Mouse (Mus musculus): ENCODE data around the gene Nol3. TPM values are rescaled to one million over a fixed set of nuclear protein-coding genes. Genes with fewer than 3 reads are reported as not detected.

Nol3 gene
- polyA plus RNA-seq, 1 experiment from 2014 or later: 1.9 TPM

DNA sequence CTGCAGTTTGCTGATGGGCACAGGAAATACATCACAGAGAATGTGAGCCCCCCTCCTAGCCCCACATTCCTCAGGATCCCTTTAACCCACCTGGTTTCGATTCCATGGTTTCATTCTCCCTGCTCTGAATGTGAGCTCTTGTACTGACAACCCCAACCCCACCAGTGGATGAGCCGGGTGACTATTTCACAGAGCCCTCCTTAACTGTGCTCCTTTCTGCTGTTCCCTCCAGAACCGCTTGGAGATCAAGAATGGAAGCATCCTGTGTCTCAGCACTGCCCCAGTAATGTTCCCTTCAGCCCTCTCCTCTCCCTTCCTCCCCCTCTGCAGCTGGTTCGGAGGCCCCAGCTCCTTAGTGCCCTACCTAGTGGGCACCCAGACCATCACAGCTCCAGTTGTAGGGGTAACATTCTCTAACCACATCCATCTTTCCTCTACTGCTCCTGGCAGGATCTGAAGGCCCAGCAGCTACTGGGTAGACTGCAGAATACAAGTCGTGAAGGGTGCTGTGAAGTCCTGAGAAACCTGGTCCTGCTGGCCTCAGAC, 30.3 kb downstream of the Nol3 start:
- 0 out of 2 replicates have a peak, but pooled peaks have one; percentile 5 for ATAC-seq (ENCODE audit: insufficient number of reproducible peaks, insufficient read depth, low FRiP score, low read depth)
- Histone ChIP-seq H3K9me3 (ENCODE audit: control insufficient read depth, low read depth, low read length) (no peaks in the 10 kb centered on the region), H3K4me3 (ENCODE audit: low read depth, low read length) (peak overlapping the region; percentile 36), H3K36me3 (ENCODE audit: control insufficient read depth, insufficient read depth, low read length) (peaks cover 51% of the 10 kb centered on the region), H3K9ac (replicated peaks; ENCODE audit: low read depth, low read length) (peak overlapping the region; percentile 36; the same call in 1 of the 2 replicates), H3K27me3 (ENCODE audit: control insufficient read depth, insufficient read depth, low read length) (no peaks in the 10 kb centered on the region), H3K4me2 (replicated peaks; ENCODE audit: low read depth, low read length) (peak overlapping the region; percentile 71), H3K4me1 (ENCODE audit: control insufficient read depth, insufficient read depth, low read length) (peaks cover 26% of the 10 kb centered on the region), H3K27ac (ENCODE audit: low read length) (peak overlapping the region; percentile 85)
- 38% methylated on average over 5 of the region's 5 CpGs for WGBS

GRCm38 (mm10) chr8:105307670-105308069, 31.7 kb downstream of the Nol3 start:
- no peak overlapping the region for H3K4me2 ChIP-seq (replicated peaks; ENCODE audit: low read depth, low read length)
- H3K27me3 ChIP-seq (ENCODE audit: control insufficient read depth, insufficient read depth, low read length): no peaks in the 10 kb centered on the region
- 95% methylated on average over 13 of the region's 13 CpGs for WGBS
- H3K9me3 ChIP-seq (ENCODE audit: control insufficient read depth, low read depth, low read length): no peaks in the 10 kb centered on the region
- no peak overlapping the region for H3K9ac ChIP-seq (replicated peaks; ENCODE audit: low read depth, low read length)
- H3K27ac ChIP-seq (ENCODE audit: low read length): no peak overlapping the region
- no peak for ATAC-seq (ENCODE audit: insufficient number of reproducible peaks, insufficient read depth, low FRiP score, low read depth)
- peaks cover 42% of the 10 kb centered on the region for H3K36me3 ChIP-seq (ENCODE audit: control insufficient read depth, insufficient read depth, low read length)
- H3K4me1 ChIP-seq (ENCODE audit: control insufficient read depth, insufficient read depth, low read length): peaks cover 26% of the 10 kb centered on the region
- H3K4me3 ChIP-seq (ENCODE audit: low read depth, low read length): no peak overlapping the region

GRCm38 (mm10) chr8:105308428-105308827, 32.5 kb downstream of the Nol3 start:
- no peak overlapping the region for H3K27ac ChIP-seq (ENCODE audit: low read length)
- no peak overlapping the region for H3K4me2 ChIP-seq (replicated peaks; ENCODE audit: low read depth, low read length)
- WGBS: 91% methylated on average over 10 of the region's 10 CpGs
- no peak for ATAC-seq (ENCODE audit: insufficient number of reproducible peaks, insufficient read depth, low FRiP score, low read depth)
- no peak overlapping the region for H3K4me3 ChIP-seq (ENCODE audit: low read depth, low read length)
- H3K36me3 ChIP-seq (ENCODE audit: control insufficient read depth, insufficient read depth, low read length): peaks cover 43% of the 10 kb centered on the region
- no peaks in the 10 kb centered on the region for H3K27me3 ChIP-seq (ENCODE audit: control insufficient read depth, insufficient read depth, low read length)
- H3K9me3 ChIP-seq (ENCODE audit: control insufficient read depth, low read depth, low read length): no peaks in the 10 kb centered on the region
- peaks cover 26% of the 10 kb centered on the region for H3K4me1 ChIP-seq (ENCODE audit: control insufficient read depth, insufficient read depth, low read length)
- H3K9ac ChIP-seq (replicated peaks; ENCODE audit: low read depth, low read length): no peak overlapping the region

- Histone ChIP-seq H3K36me3 (ENCODE audit: control insufficient read depth, insufficient read depth, low read length) (peaks cover 37% of the 10 kb centered on the region), H3K4me2 (replicated peaks; ENCODE audit: low read depth, low read length) (no peak overlapping the region), H3K9ac (replicated peaks; ENCODE audit: low read depth, low read length) (no peak overlapping the region), H3K27me3 (ENCODE audit: control insufficient read depth, insufficient read depth, low read length) (no peaks in the 10 kb centered on the region), H3K4me3 (ENCODE audit: low read depth, low read length) (no peak overlapping the region), H3K27ac (ENCODE audit: low read length) (no peak overlapping the region), H3K9me3 (ENCODE audit: control insufficient read depth, low read depth, low read length) (no peaks in the 10 kb centered on the region), H3K4me1 (ENCODE audit: control insufficient read depth, insufficient read depth, low read length) (peaks cover 20% of the 10 kb centered on the region)
- WGBS: 84% methylated on average over 15 of the region's 15 CpGs
- ATAC-seq (ENCODE audit: insufficient number of reproducible peaks, insufficient read depth, low FRiP score, low read depth): no peak
Observed at GRCm38 (mm10) chr8:105309142-105309847, 33.4 kb downstream of the Nol3 start.

- H3K4me1 ChIP-seq (ENCODE audit: control insufficient read depth, insufficient read depth, low read length): peaks cover 13% of the 10 kb centered on the region
- no peak overlapping the region for H3K4me3 ChIP-seq (ENCODE audit: low read depth, low read length)
- 80% methylated on average over 8 of the region's 8 CpGs for WGBS
- H3K36me3 ChIP-seq (ENCODE audit: control insufficient read depth, insufficient read depth, low read length): peaks cover 39% of the 10 kb centered on the region
- no peak for ATAC-seq (ENCODE audit: insufficient number of reproducible peaks, insufficient read depth, low FRiP score, low read depth)
- no peak overlapping the region for H3K9ac ChIP-seq (replicated peaks; ENCODE audit: low read depth, low read length)
- H3K9me3 ChIP-seq (ENCODE audit: control insufficient read depth, low read depth, low read length): no peaks in the 10 kb centered on the region
- no peak overlapping the region for H3K4me2 ChIP-seq (replicated peaks; ENCODE audit: low read depth, low read length)
- H3K27ac ChIP-seq (ENCODE audit: low read length): no peak overlapping the region
- H3K27me3 ChIP-seq (ENCODE audit: control insufficient read depth, insufficient read depth, low read length): no peaks in the 10 kb centered on the region
Observed at GRCm38 (mm10) chr8:105310118-105310517, 34.2 kb downstream of the Nol3 start.

DNA sequence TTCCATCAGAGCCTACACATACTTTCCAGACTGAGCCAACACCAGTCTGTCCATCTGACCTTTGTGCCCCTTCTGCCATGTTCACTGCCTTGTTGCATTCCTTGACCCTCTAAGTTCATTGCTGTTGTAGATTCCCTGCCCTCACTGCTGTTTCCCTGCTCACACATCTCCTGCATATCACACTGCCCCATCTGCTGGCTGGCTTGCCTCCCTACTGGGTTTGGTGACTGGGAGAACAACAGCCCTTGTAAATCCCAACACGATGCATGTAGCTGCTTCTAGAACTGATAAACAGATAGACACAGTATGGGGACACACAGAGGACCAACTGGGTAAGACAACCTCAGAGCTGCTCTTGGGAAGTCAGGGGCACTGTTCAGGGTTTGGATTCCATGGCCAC, 35.8 kb downstream of the Nol3 start:
- H3K9ac ChIP-seq (replicated peaks; ENCODE audit: low read depth, low read length): no peak overlapping the region
- no peak overlapping the region for H3K4me3 ChIP-seq (ENCODE audit: low read depth, low read length)
- H3K27ac ChIP-seq (ENCODE audit: low read length): no peak overlapping the region
- no peak for ATAC-seq (ENCODE audit: insufficient number of reproducible peaks, insufficient read depth, low FRiP score, low read depth)
- no peaks in the 10 kb centered on the region for H3K27me3 ChIP-seq (ENCODE audit: control insufficient read depth, insufficient read depth, low read length)
- no peaks in the 10 kb centered on the region for H3K4me1 ChIP-seq (ENCODE audit: control insufficient read depth, insufficient read depth, low read length)
- H3K4me2 ChIP-seq (replicated peaks; ENCODE audit: low read depth, low read length): no peak overlapping the region
- no peaks in the 10 kb centered on the region for H3K9me3 ChIP-seq (ENCODE audit: control insufficient read depth, low read depth, low read length)
- H3K36me3 ChIP-seq (ENCODE audit: control insufficient read depth, insufficient read depth, low read length): peaks cover 40% of the 10 kb centered on the region
- WGBS: 91% methylated on average over 1 of the region's 1 CpGs

DNA sequence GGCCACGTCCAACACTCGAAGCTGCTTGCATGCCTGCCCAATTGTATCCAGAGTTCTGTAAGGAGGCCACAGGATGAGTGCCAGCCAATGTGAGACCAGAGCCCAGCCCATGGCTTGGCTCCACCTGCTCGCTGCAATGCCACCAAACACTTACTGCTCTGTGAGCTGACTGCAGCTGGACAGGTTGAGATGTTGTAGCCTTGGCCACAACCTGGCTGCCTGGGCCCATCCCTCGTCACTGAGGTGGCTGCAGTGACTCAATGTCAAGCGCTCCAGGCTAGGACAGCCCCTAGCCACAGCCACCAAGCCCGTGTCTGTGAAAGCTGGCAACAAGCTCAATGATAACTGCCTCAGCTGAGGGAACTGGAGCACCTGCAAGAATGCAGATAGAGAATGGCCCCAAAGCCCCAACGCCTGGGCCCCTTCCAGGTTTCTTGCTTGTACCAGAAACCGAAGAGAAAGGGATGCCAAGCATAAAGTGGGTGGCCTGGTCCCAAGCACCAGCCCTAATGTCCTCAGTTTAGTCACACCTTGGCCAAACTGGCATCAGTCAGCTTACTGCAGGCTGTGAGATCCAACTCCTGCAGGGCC, 37.0 kb downstream of the Nol3 start:
- Histone ChIP-seq H3K36me3 (ENCODE audit: control insufficient read depth, insufficient read depth, low read length) (peaks cover 27% of the 10 kb centered on the region), H3K4me2 (replicated peaks; ENCODE audit: low read depth, low read length) (no peak overlapping the region), H3K4me3 (ENCODE audit: low read depth, low read length) (no peak overlapping the region), H3K9me3 (ENCODE audit: control insufficient read depth, low read depth, low read length) (no peaks in the 10 kb centered on the region), H3K9ac (replicated peaks; ENCODE audit: low read depth, low read length) (no peak overlapping the region), H3K4me1 (ENCODE audit: control insufficient read depth, insufficient read depth, low read length) (no peaks in the 10 kb centered on the region), H3K27me3 (ENCODE audit: control insufficient read depth, insufficient read depth, low read length) (no peaks in the 10 kb centered on the region), H3K27ac (ENCODE audit: low read length) (no peak overlapping the region)
- ATAC-seq (ENCODE audit: insufficient number of reproducible peaks, insufficient read depth, low FRiP score, low read depth): no peak
- 88% methylated on average over 8 of the region's 8 CpGs for WGBS

DNA sequence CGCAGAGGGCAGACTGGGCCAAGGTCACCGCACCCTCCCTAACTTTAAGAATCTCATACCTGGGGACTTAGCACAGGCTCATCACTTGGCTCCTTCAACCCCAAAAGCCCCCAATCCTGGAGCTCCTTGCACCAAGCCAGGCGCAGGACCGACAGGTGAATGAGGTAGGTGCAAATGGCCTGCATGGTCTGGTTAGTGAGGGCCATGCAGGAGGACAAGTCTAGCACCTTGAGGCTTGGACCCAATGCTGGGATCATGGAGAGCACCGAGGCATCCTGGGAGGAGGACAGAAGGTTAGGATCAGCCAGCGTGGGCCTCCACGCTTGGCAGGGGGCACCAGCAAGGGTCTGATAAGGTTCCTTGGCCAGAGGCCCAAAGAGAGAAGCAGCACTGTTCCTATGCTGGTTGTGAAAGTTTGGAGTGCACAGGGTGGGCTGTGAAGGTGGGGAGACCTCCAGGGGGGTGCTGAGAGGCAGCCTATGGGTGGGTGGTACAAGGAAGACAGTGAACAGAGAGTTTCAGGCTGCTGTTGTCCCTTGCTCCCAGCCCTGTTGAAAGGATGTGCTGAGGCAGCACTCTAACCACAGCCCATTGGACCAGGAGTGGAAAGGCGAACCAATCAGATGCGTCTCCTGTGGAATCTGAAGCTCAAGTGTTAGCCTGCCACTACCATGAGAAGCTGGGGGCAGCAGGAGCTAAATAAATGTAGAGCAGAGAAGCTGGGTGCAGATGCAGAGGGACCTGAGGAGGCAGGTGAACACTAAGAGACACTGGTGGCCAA, 37.9 kb downstream of the Nol3 start:
- Histone ChIP-seq H3K9me3 (ENCODE audit: control insufficient read depth, low read depth, low read length) (no peaks in the 10 kb centered on the region), H3K9ac (replicated peaks; ENCODE audit: low read depth, low read length) (no peak overlapping the region), H3K27ac (ENCODE audit: low read length) (no peak overlapping the region), H3K27me3 (ENCODE audit: control insufficient read depth, insufficient read depth, low read length) (no peaks in the 10 kb centered on the region), H3K4me1 (ENCODE audit: control insufficient read depth, insufficient read depth, low read length) (no peaks in the 10 kb centered on the region), H3K36me3 (ENCODE audit: control insufficient read depth, insufficient read depth, low read length) (peaks cover 24% of the 10 kb centered on the region), H3K4me2 (replicated peaks; ENCODE audit: low read depth, low read length) (no peak overlapping the region), H3K4me3 (ENCODE audit: low read depth, low read length) (no peak overlapping the region)
- 79% methylated on average over 9 of the region's 9 CpGs for WGBS
- no peak for ATAC-seq (ENCODE audit: insufficient number of reproducible peaks, insufficient read depth, low FRiP score, low read depth)

Measured in stomach, embryonic 14.5 days (tissue).